Mouse (Mus musculus) MEL (cell line): ENCODE data around the gene Ltn1.

ENCODE experiments used
- BHLHE40 ChIP-seq: IDR thresholded peaks from 2 replicates; pipeline ENCODE4 v1.6.1; 2012; ENCODE audit warnings: low read depth, mild to moderate bottlenecking, inconsistent platforms, low read length, improper control_type of control experiment, borderline replicate concordance
- CTCF ChIP-seq, 3 experiments: IDR thresholded peaks in 2 of 3; conservative IDR thresholded peaks in 1 of 3; 2 replicates each; pipeline ENCODE4 v1.5.1; 2011 to 2012; ENCODE audit warnings: low read length in 3 of 3, low read depth in 2 of 3, mild to moderate bottlenecking in 2 of 3, improper control_type of control experiment in 1 of 3, inconsistent platforms in 1 of 3, mixed read lengths in 1 of 3, moderate library complexity in 1 of 3; ENCODE audit not compliant: control insufficient read depth in 1 of 3, insufficient read depth in 1 of 3, poor library complexity in 1 of 3, severe bottlenecking in 1 of 3
- EP300 ChIP-seq, 2 experiments: IDR thresholded peaks; 2 replicates each; pipeline ENCODE4 v1.6.1; 2011; ENCODE audit warnings: improper control_type of control experiment in 2 of 2, low read length in 2 of 2, low read depth in 1 of 2, mild to moderate bottlenecking in 1 of 2
- MAFK ChIP-seq: IDR thresholded peaks from 2 replicates; pipeline ENCODE4 v1.6.1; 2011; ENCODE audit warnings: low read depth, mild to moderate bottlenecking, low read length, improper control_type of control experiment, borderline replicate concordance
- MYC ChIP-seq: IDR thresholded peaks from 2 replicates; pipeline ENCODE4 v1.6.1; 2011; ENCODE audit warnings: low read depth, mild to moderate bottlenecking, low read length, improper control_type of control experiment, moderate library complexity
- POLR2A ChIP-seq, 2 experiments: IDR thresholded peaks; 2 replicates each; pipeline ENCODE4 v1.6.1; 2011 to 2012; ENCODE audit warnings: low read length in 2 of 2, mild to moderate bottlenecking in 2 of 2, control low read depth in 1 of 2, improper control_type of control experiment in 1 of 2, low read depth in 1 of 2, moderate library complexity in 1 of 2; ENCODE audit not compliant: control insufficient read depth in 1 of 2, insufficient read depth in 1 of 2, poor library complexity in 1 of 2
- POLR2AphosphoS2 ChIP-seq: IDR thresholded peaks from 2 replicates; pipeline ENCODE4 v1.6.1; 2011; ENCODE audit warnings: low read length, improper control_type of control experiment
- TBP ChIP-seq: IDR thresholded peaks from 2 replicates; pipeline ENCODE4 v1.8.0; 2011; ENCODE audit warnings: low read depth, low read length, improper control_type of control experiment
- USF2 ChIP-seq, 2 experiments: IDR thresholded peaks; 2 replicates each; pipeline ENCODE4 v1.6.1; 2011 to 2012; ENCODE audit warnings: improper control_type of control experiment in 2 of 2, low read length in 2 of 2, borderline replicate concordance in 1 of 2, inconsistent platforms in 1 of 2, low read depth in 1 of 2, mild to moderate bottlenecking in 1 of 2; ENCODE audit not compliant: insufficient read depth in 1 of 2

GRCm38 (mm10) chr16:87334756-87335155 is 97.7 kb downstream of the Ltn1 start:
- TF ChIP-seq POLR2AphosphoS2 (no peak), POLR2A (IDR thresholded peaks at IDR 0.05; ENCODE audit: control insufficient read depth in 1 of 2, insufficient read depth in 1 of 2, low read depth in 1 of 2, low read length in 2 of 2, poor library complexity in 1 of 2) (no peak), USF2 (IDR thresholded peaks at IDR 0.05; ENCODE audit: borderline replicate concordance in 1 of 2, insufficient read depth in 1 of 2, low read depth in 1 of 2, low read length in 2 of 2) (no peak), CTCF (IDR thresholded peaks at IDR 0.05 in 2 of 3, conservative IDR thresholded peaks at IDR 0.05 in 1 of 3; ENCODE audit: control insufficient read depth in 1 of 3, insufficient read depth in 1 of 3, low read depth in 2 of 3, low read length in 3 of 3, poor library complexity in 1 of 3, severe bottlenecking in 1 of 3) (no peak), MAFK (no peak), MYC (no peak), EP300 (IDR thresholded peaks at IDR 0.05; ENCODE audit: low read depth in 1 of 2, low read length in 2 of 2) (no peak), TBP (no peak), BHLHE40 (no peak)
